ENCODE assay signal across 8 mouse cellular contexts in genomic region chr2:136947937-136948336, GRCm38 (mm10). TPM values are rescaled to one million over a fixed set of nuclear protein-coding genes. Genes with fewer than 3 reads are reported as not detected.
DNase-seq lines count a peak whose midpoint lies in the region; ATAC-seq lines count a peak whose summit lies in the region.

No protein-coding gene starts in this region.

- DNase-seq in adrenal gland, adult 8-10 months: peak; percentile 9
- DNase-seq in heart, embryonic 10.5 days (ENCODE audit: low spot score): peak; percentile 78
- no peak for DNase-seq in spleen, adult 12 weeks (ENCODE audit: low spot score)
- no peak for DNase-seq in thymus, postnatal 4 days
- DNase-seq in hindbrain, embryonic 11.5 days (ENCODE audit: low spot score): no peak

- WGBS in hindbrain, embryonic 16.5 days: 54% methylated on average over 5 of the region's 5 CpGs
- 61% methylated on average over 5 of the region's 5 CpGs for WGBS in hindbrain, embryonic 13.5 days
- WGBS in heart, embryonic 10.5 days: 6% methylated on average over 5 of the region's 5 CpGs
- WGBS in lung, embryonic 16.5 days: 14% methylated on average over 5 of the region's 5 CpGs
- 63% methylated on average over 5 of the region's 5 CpGs for WGBS in hindbrain, embryonic 11.5 days

- no peaks in the 10 kb centered on the region for H3K4me1 ChIP-seq in hindbrain, embryonic 16.5 days (ENCODE audit: control insufficient read depth, insufficient read depth, low read depth, low read length)
- H3K4me1 ChIP-seq in hindbrain, embryonic 13.5 days (replicated peaks): no peaks in the 10 kb centered on the region; the same call in 1 of the 2 replicates
- H3K4me1 ChIP-seq in heart, embryonic 10.5 days: peaks cover 52% of the 10 kb centered on the region
- H3K4me1 ChIP-seq in lung, embryonic 16.5 days (replicated peaks; ENCODE audit: control insufficient read depth, insufficient read depth, low read length): peaks cover 26% of the 10 kb centered on the region
- no peaks in the 10 kb centered on the region for H3K4me1 ChIP-seq in hindbrain, embryonic 11.5 days (replicated peaks; ENCODE audit: control insufficient read depth, insufficient read depth, low read length)

- peak; percentile 56; the same call in 1 of the 2 replicates for ATAC-seq in hindbrain, embryonic 16.5 days
- ATAC-seq in hindbrain, embryonic 13.5 days (ENCODE audit: low FRiP score): no peak
- peak; percentile 75 for ATAC-seq in lung, embryonic 16.5 days (ENCODE audit: low read depth)
- no peak for ATAC-seq in hindbrain, embryonic 11.5 days (ENCODE audit: low FRiP score)

- H3K36me3 ChIP-seq in hindbrain, embryonic 16.5 days (ENCODE audit: control insufficient read depth, insufficient read depth, low read length): no peaks in the 10 kb centered on the region
- no peaks in the 10 kb centered on the region for H3K36me3 ChIP-seq in hindbrain, embryonic 13.5 days
- no peaks in the 10 kb centered on the region for H3K36me3 ChIP-seq in heart, embryonic 10.5 days
- H3K36me3 ChIP-seq in lung, embryonic 16.5 days (ENCODE audit: control insufficient read depth, insufficient read depth, low read length): no peaks in the 10 kb centered on the region
- no peaks in the 10 kb centered on the region for H3K36me3 ChIP-seq in hindbrain, embryonic 11.5 days (ENCODE audit: control insufficient read depth, insufficient read depth, low read length)

- H3K4me3 ChIP-seq in hindbrain, embryonic 16.5 days (ENCODE audit: low read length): no peak overlapping the region
- H3K4me3 ChIP-seq in hindbrain, embryonic 13.5 days: no peak overlapping the region
- H3K4me3 ChIP-seq in heart, embryonic 10.5 days: no peak overlapping the region
- H3K4me3 ChIP-seq in lung, embryonic 16.5 days (ENCODE audit: low read length): no peak overlapping the region
- no peak overlapping the region for H3K4me3 ChIP-seq in hindbrain, embryonic 11.5 days (ENCODE audit: low read depth, low read length)

- no peaks in the 10 kb centered on the region for H3K9me3 ChIP-seq in hindbrain, embryonic 16.5 days (ENCODE audit: control insufficient read depth, low read length)
- H3K9me3 ChIP-seq in hindbrain, embryonic 13.5 days: no peaks in the 10 kb centered on the region
- no peaks in the 10 kb centered on the region for H3K9me3 ChIP-seq in heart, embryonic 10.5 days
- no peaks in the 10 kb centered on the region for H3K9me3 ChIP-seq in lung, embryonic 16.5 days (ENCODE audit: control insufficient read depth, low read length)
- no peaks in the 10 kb centered on the region for H3K9me3 ChIP-seq in hindbrain, embryonic 11.5 days (ENCODE audit: control insufficient read depth, low read length)

- H3K9ac ChIP-seq in hindbrain, embryonic 16.5 days (ENCODE audit: low read depth, low read length): no peak overlapping the region
- H3K9ac ChIP-seq in hindbrain, embryonic 13.5 days: no peak overlapping the region
- H3K9ac ChIP-seq in lung, embryonic 16.5 days (ENCODE audit: low read length): no peak overlapping the region
- no peak overlapping the region for H3K9ac ChIP-seq in hindbrain, embryonic 11.5 days (ENCODE audit: low read depth, low read length)

- H3K27me3 ChIP-seq in hindbrain, embryonic 16.5 days (replicated peaks; ENCODE audit: control insufficient read depth, insufficient read depth, low read length): no peaks in the 10 kb centered on the region
- no peaks in the 10 kb centered on the region for H3K27me3 ChIP-seq in hindbrain, embryonic 13.5 days
- no peaks in the 10 kb centered on the region for H3K27me3 ChIP-seq in heart, embryonic 10.5 days (ENCODE audit: insufficient read depth, poor library complexity, severe bottlenecking)
- no peaks in the 10 kb centered on the region for H3K27me3 ChIP-seq in lung, embryonic 16.5 days (ENCODE audit: control insufficient read depth, insufficient read depth, low read depth, low read length)
- H3K27me3 ChIP-seq in hindbrain, embryonic 11.5 days (ENCODE audit: control insufficient read depth, insufficient read depth, low read length): no peaks in the 10 kb centered on the region

- no peak overlapping the region for H3K27ac ChIP-seq in hindbrain, embryonic 16.5 days (ENCODE audit: low read depth, low read length)
- H3K27ac ChIP-seq in hindbrain, embryonic 13.5 days: no peak overlapping the region
- H3K27ac ChIP-seq in heart, embryonic 10.5 days: peak overlapping the region; percentile 62
- peak overlapping the region; percentile 47; the same call in 1 of the 2 replicates for H3K27ac ChIP-seq in lung, embryonic 16.5 days (ENCODE audit: low read length)
- no peak overlapping the region for H3K27ac ChIP-seq in hindbrain, embryonic 11.5 days (ENCODE audit: low read depth, low read length)

- no peak overlapping the region for H3K4me2 ChIP-seq in hindbrain, embryonic 16.5 days (ENCODE audit: low read length)
- H3K4me2 ChIP-seq in hindbrain, embryonic 13.5 days: no peak overlapping the region
- H3K4me2 ChIP-seq in lung, embryonic 16.5 days (ENCODE audit: low read depth, low read length): no peak overlapping the region
- H3K4me2 ChIP-seq in hindbrain, embryonic 11.5 days (replicated peaks; ENCODE audit: low read depth, low read length): no peak overlapping the region

RNA-seq across cellular contexts. Expression of gene AL731706.1, which starts 56.7 kb away (rescaled TPM):
- polyA plus RNA-seq in hindbrain, embryonic 16.5 days (2015; fragmentation: Nextera tagmentation; extraction: Ambion mirVana): 20.1 and 23.9 TPM in 2 replicates
- polyA plus RNA-seq in hindbrain, embryonic 13.5 days (2015; fragmentation: Nextera tagmentation; extraction: Ambion mirVana): 21.1 and 23.0 TPM in 2 replicates
- total RNA-seq in adrenal gland, adult 8-10 months (2022): 10 to 100 TPM in 3 of 4 experiments, 1 to 10 TPM in 1; 7.0 to 16.9 (median 16.2) TPM
- polyA plus RNA-seq in heart, embryonic 10.5 days (2016; fragmentation: Nextera tagmentation; extraction: Ambion mirVana): 29.2 and 39.2 TPM in 2 replicates
- polyA plus RNA-seq in lung, embryonic 16.5 days (2015; fragmentation: Nextera tagmentation; extraction: Ambion mirVana): 27.9 and 28.9 TPM in 2 replicates
- polyA plus RNA-seq in hindbrain, embryonic 11.5 days (2014; fragmentation: Nextera tagmentation; extraction: Ambion mirVana): 25.4 and 28.8 TPM in 2 replicates

RNA-seq across cellular contexts. Expression of gene Mkks, which starts 56.7 kb away (rescaled TPM):
- polyA plus RNA-seq in hindbrain, embryonic 16.5 days (2015; fragmentation: Nextera tagmentation; extraction: Ambion mirVana): 12.8 and 14.4 TPM in 2 replicates
- 12.8 and 14.2 TPM in 2 replicates for polyA plus RNA-seq in hindbrain, embryonic 13.5 days (2015; fragmentation: Nextera tagmentation; extraction: Ambion mirVana)
- 10 to 100 TPM; 12.5 to 27.4 (median 22.2) TPM for total RNA-seq in adrenal gland, adult 8-10 months (2022)
- 17.0 and 17.8 TPM in 2 replicates for polyA plus RNA-seq in heart, embryonic 10.5 days (2016; fragmentation: Nextera tagmentation; extraction: Ambion mirVana)
- polyA plus RNA-seq in lung, embryonic 16.5 days (2015; fragmentation: Nextera tagmentation; extraction: Ambion mirVana): 12.8 and 13.4 TPM in 2 replicates
- polyA plus RNA-seq in hindbrain, embryonic 11.5 days (2014; fragmentation: Nextera tagmentation; extraction: Ambion mirVana): 18.3 and 18.8 TPM in 2 replicates

RNA-seq across cellular contexts. Expression of gene Slx4ip, which starts 56.9 kb away (rescaled TPM):
- 10.6 and 12.7 TPM in 2 replicates for polyA plus RNA-seq in hindbrain, embryonic 16.5 days (2015; fragmentation: Nextera tagmentation; extraction: Ambion mirVana)
- 14.1 and 14.6 TPM in 2 replicates for polyA plus RNA-seq in hindbrain, embryonic 13.5 days (2015; fragmentation: Nextera tagmentation; extraction: Ambion mirVana)
- total RNA-seq in adrenal gland, adult 8-10 months (2022): 1 to 10 TPM; 6.5 to 8.8 (median 7.3) TPM
- polyA plus RNA-seq in heart, embryonic 10.5 days (2016; fragmentation: Nextera tagmentation; extraction: Ambion mirVana): 4.9 and 5.9 TPM in 2 replicates
- 6.0 and 7.3 TPM in 2 replicates for polyA plus RNA-seq in lung, embryonic 16.5 days (2015; fragmentation: Nextera tagmentation; extraction: Ambion mirVana)
- 8.8 and 11.9 TPM in 2 replicates for polyA plus RNA-seq in hindbrain, embryonic 11.5 days (2014; fragmentation: Nextera tagmentation; extraction: Ambion mirVana)

Comparison
In these comparisons a context has a peak if more than half of its experiments do, and no peak if none do; other contexts are left out.
1. ATAC-seq: peak in hindbrain, embryonic 16.5 days (single experiment) and lung, embryonic 16.5 days (single experiment); none in hindbrain, embryonic 13.5 days (single experiment) and hindbrain, embryonic 11.5 days (single experiment).
2. H3K27ac ChIP-seq: peak in heart, embryonic 10.5 days (single experiment) and lung, embryonic 16.5 days (single experiment); none in hindbrain, embryonic 16.5 days (single experiment), hindbrain, embryonic 13.5 days (single experiment) and hindbrain, embryonic 11.5 days (single experiment).
3. DNase-seq: peak in adrenal gland, adult 8-10 months (single experiment) and heart, embryonic 10.5 days (single experiment); none in spleen, adult 12 weeks (single experiment), thymus, postnatal 4 days (single experiment) and hindbrain, embryonic 11.5 days (single experiment).